Mouse (Mus musculus): Measurements from ENCODE around the gene Tmem150b. TPM values are rescaled to one million over a fixed set of nuclear protein-coding genes. Genes with fewer than 3 reads are reported as not detected.

Tmem150b gene
- polyA plus RNA-seq, 1 experiment from 2014 or later, result 4.4 TPM

DNA sequence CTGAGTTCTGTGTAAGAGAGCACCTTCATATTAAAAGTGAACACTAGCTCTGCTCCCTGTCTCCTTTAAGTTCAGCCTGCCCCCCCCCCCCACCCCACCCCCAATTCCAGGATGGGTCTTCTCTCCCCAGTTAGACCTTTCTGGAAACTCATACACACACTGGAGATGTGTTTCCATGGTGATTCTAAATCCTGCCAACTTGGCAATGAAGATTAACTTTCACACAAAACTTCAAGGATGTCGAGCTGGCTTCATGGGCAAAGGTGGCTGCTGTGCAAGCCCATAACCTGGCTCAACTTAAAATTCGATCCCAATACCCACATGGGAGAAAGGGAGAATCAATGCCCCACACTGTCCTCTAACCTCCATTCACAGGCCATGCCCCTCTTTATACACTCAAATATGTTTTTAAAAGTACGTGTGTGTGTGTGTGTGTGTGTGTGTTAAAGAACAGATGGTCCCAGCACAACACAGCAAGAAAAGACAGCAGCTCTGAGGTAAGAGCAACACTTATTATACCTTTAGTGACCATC, 65.1 kb downstream of the Tmem150b start:
- peaks cover 23% of the 10 kb centered on the region for H3K4me1 ChIP-seq (ENCODE audit: control insufficient read depth, insufficient read depth, low read length)
- no peak for ATAC-seq
- H3K9me3 ChIP-seq (ENCODE audit: control insufficient read depth, low read length), result no peaks in the 10 kb centered on the region
- no peak overlapping the region; the same call in 1 of the 2 replicates for H3K4me3 ChIP-seq (ENCODE audit: low read length)
- H3K27ac ChIP-seq (ENCODE audit: low read length), result 0 out of 2 replicates have a peak overlapping the region, but pooled peaks have one; percentile 95
- peak overlapping the region; percentile 92 for H3K4me2 ChIP-seq (ENCODE audit: low read depth, low read length)
- H3K27me3 ChIP-seq (replicated peaks; ENCODE audit: control insufficient read depth, insufficient read depth, low read length), result no peaks in the 10 kb centered on the region
- peak overlapping the region; percentile 94; the same call in 1 of the 2 replicates for H3K9ac ChIP-seq (ENCODE audit: low read depth, low read length)
- WGBS, result 62% methylated on average over 3 of the region's 3 CpGs
- no peaks in the 10 kb centered on the region for H3K36me3 ChIP-seq (ENCODE audit: control insufficient read depth, insufficient read depth, low read length)

DNA sequence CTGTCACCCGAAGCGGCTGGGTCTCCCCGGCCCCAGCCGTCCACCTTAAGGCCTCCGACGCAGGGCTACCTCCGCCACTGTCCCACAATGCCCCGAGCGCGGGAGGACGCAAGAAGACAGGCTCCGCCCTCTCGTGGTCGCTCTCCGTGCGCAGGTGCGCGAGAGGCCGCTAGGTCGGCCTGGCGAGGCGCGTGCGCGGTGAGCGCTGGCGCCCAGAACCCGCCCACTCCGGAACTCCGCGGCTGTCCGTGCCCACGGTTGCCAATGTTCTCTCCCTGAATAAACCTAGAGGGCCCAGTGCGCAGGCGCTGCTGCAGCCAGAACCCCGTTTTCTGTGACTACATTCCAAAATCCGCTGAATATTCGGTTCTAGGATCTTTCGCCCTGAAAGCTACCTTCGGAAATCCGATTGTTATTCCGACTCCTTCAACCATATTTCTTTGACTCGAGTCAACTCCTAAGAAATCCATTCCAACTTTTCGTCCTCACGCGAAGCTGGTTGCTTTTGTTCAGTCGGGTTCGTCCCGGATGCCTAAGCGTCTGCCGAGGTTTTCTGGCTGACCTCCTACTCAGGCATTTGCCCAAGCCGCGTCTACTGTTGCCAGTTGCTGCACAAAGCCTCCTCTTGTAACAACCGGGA, 66.0 kb downstream of the Tmem150b start, which contains the start of gene Ppp6r1:
Ppp6r1 (minus strand) TSS at position 108 of the 640 bp plus-strand sequence.
- Histone ChIP-seq H3K9ac (ENCODE audit: low read depth, low read length) (peak within 1 kb of the TSS; percentile 94), H3K36me3 (ENCODE audit: control insufficient read depth, insufficient read depth, low read length) (no peaks in the 10 kb centered on the region), H3K9me3 (ENCODE audit: control insufficient read depth, low read length) (no peaks in the 10 kb centered on the region), H3K4me3 (ENCODE audit: low read length) (peak within 1 kb of the TSS; percentile 81), H3K27ac (ENCODE audit: low read length) (peak within 1 kb of the TSS; percentile 95), H3K4me2 (ENCODE audit: low read depth, low read length) (peak within 1 kb of the TSS; percentile 92), H3K27me3 (replicated peaks; ENCODE audit: control insufficient read depth, insufficient read depth, low read length) (no peaks in the 10 kb centered on the region), H3K4me1 (ENCODE audit: control insufficient read depth, insufficient read depth, low read length) (peaks cover 29% of the 10 kb centered on the region)
- ATAC-seq, result peak; percentile 98
- under 1% methylated on average over 54 of the region's 54 CpGs for WGBS

GRCm38 (mm10) chr7:4658128-4658907, 66.7 kb downstream of the Tmem150b start:
- peak; percentile 66 for ATAC-seq
- H3K4me1 ChIP-seq (ENCODE audit: control insufficient read depth, insufficient read depth, low read length), result peaks cover 35% of the 10 kb centered on the region
- WGBS, result under 1% methylated on average over 78 of the region's 78 CpGs
- H3K36me3 ChIP-seq (ENCODE audit: control insufficient read depth, insufficient read depth, low read length), result no peaks in the 10 kb centered on the region
- peak overlapping the region; percentile 94 for H3K9ac ChIP-seq (ENCODE audit: low read depth, low read length)
- H3K27me3 ChIP-seq (replicated peaks; ENCODE audit: control insufficient read depth, insufficient read depth, low read length), result no peaks in the 10 kb centered on the region
- peak overlapping the region; percentile 95 for H3K27ac ChIP-seq (ENCODE audit: low read length)
- peak overlapping the region; percentile 81 for H3K4me3 ChIP-seq (ENCODE audit: low read length)
- no peaks in the 10 kb centered on the region for H3K9me3 ChIP-seq (ENCODE audit: control insufficient read depth, low read length)
- H3K4me2 ChIP-seq (ENCODE audit: low read depth, low read length), result peak overlapping the region; percentile 92

GRCm38 (mm10) chr7:4657521-4658127, 67.4 kb downstream of the Tmem150b start:
- Histone ChIP-seq H3K9me3 (ENCODE audit: control insufficient read depth, low read length) (no peaks in the 10 kb centered on the region), H3K4me2 (ENCODE audit: low read depth, low read length) (peak overlapping the region; percentile 92), H3K4me3 (ENCODE audit: low read length) (peak overlapping the region; percentile 81), H3K9ac (ENCODE audit: low read depth, low read length) (peak overlapping the region; percentile 94), H3K27me3 (replicated peaks; ENCODE audit: control insufficient read depth, insufficient read depth, low read length) (no peaks in the 10 kb centered on the region), H3K27ac (ENCODE audit: low read length) (peak overlapping the region; percentile 95), H3K36me3 (ENCODE audit: control insufficient read depth, insufficient read depth, low read length) (no peaks in the 10 kb centered on the region), H3K4me1 (ENCODE audit: control insufficient read depth, insufficient read depth, low read length) (peaks cover 37% of the 10 kb centered on the region)
- ATAC-seq, result peak; percentile 6
- WGBS, result 31% methylated on average over 9 of the region's 9 CpGs

Other genes starting within 250 kb of the Tmem150b start
- gene Ppp1r12c, start 223.6 kb downstream of the Tmem150b start, polyA plus RNA-seq (2015; fragmentation: Nextera tagmentation; extraction: Ambion mirVana), result 17.0 and 17.3 TPM in 2 replicates
- gene Tnnt1, start 208.9 kb downstream of the Tmem150b start, polyA plus RNA-seq (2015; fragmentation: Nextera tagmentation; extraction: Ambion mirVana), result 23.0 and 23.2 TPM in 2 replicates
- gene Tnni3, start 201.0 kb downstream of the Tmem150b start, polyA plus RNA-seq (2015; fragmentation: Nextera tagmentation; extraction: Ambion mirVana), result 1.6 TPM in 2 replicates
- gene Dnaaf3, start 192.8 kb downstream of the Tmem150b start, polyA plus RNA-seq (2015; fragmentation: Nextera tagmentation; extraction: Ambion mirVana), result 1.1 and 1.3 TPM in 2 replicates
- 5.9 and 6.8 TPM in 2 replicates for gene Syt5, start 177.7 kb downstream of the Tmem150b start, polyA plus RNA-seq (2015; fragmentation: Nextera tagmentation; extraction: Ambion mirVana)
- 3.0 and 4.7 TPM in 2 replicates for gene Ptprh, start 121.2 kb downstream of the Tmem150b start, polyA plus RNA-seq (2015; fragmentation: Nextera tagmentation; extraction: Ambion mirVana)
- gene Tmem86b, start 93.8 kb downstream of the Tmem150b start, polyA plus RNA-seq (2015; fragmentation: Nextera tagmentation; extraction: Ambion mirVana), result 16.3 and 23.2 TPM in 2 replicates
- gene Ppp6r1, start 66.2 kb downstream of the Tmem150b start, polyA plus RNA-seq (2015; fragmentation: Nextera tagmentation; extraction: Ambion mirVana), result 2.6 and 2.9 TPM in 2 replicates
- 84.9 and 95.4 TPM in 2 replicates for gene Hspbp1, start 40.2 kb downstream of the Tmem150b start, polyA plus RNA-seq (2015; fragmentation: Nextera tagmentation; extraction: Ambion mirVana)
- gene Brsk1, start 34.6 kb downstream of the Tmem150b start, polyA plus RNA-seq (2015; fragmentation: Nextera tagmentation; extraction: Ambion mirVana), result 0.86 and 1.4 TPM in 2 replicates
- 66.7 and 76.0 TPM in 2 replicates for gene Kmt5c, start 14.9 kb upstream of the Tmem150b start, polyA plus RNA-seq (2015; fragmentation: Nextera tagmentation; extraction: Ambion mirVana)
- 38.1 and 50.6 TPM in 2 replicates for gene Cox6b2, start 27.8 kb upstream of the Tmem150b start, polyA plus RNA-seq (2015; fragmentation: Nextera tagmentation; extraction: Ambion mirVana)
- not detected in 2 replicates for gene Fam71e2, start 46.1 kb upstream of the Tmem150b start, polyA plus RNA-seq (2015; fragmentation: Nextera tagmentation; extraction: Ambion mirVana)
- 0.09 TPM in 1 of 2 replicates, not detected in the other for gene Il11, start 57.6 kb upstream of the Tmem150b start, polyA plus RNA-seq (2015; fragmentation: Nextera tagmentation; extraction: Ambion mirVana)
- gene Tmem190, start 57.7 kb upstream of the Tmem150b start, polyA plus RNA-seq (2015; fragmentation: Nextera tagmentation; extraction: Ambion mirVana), result 0.75 and 1.0 TPM in 2 replicates
- gene Tmem238, start 64.4 kb upstream of the Tmem150b start, polyA plus RNA-seq (2015; fragmentation: Nextera tagmentation; extraction: Ambion mirVana), result 32.8 and 35.9 TPM in 2 replicates
- 320 and 345 TPM in 2 replicates for gene Rpl28, start 67.6 kb upstream of the Tmem150b start, polyA plus RNA-seq (2015; fragmentation: Nextera tagmentation; extraction: Ambion mirVana)
- gene Ube2s, start 87.3 kb upstream of the Tmem150b start, polyA plus RNA-seq (2015; fragmentation: Nextera tagmentation; extraction: Ambion mirVana), result 238 and 256 TPM in 2 replicates
- gene Shisa7, start 119.4 kb upstream of the Tmem150b start, polyA plus RNA-seq (2015; fragmentation: Nextera tagmentation; extraction: Ambion mirVana), result 0.12 and 0.15 TPM in 2 replicates
- gene Isoc2b, start 145.0 kb upstream of the Tmem150b start, polyA plus RNA-seq (2015; fragmentation: Nextera tagmentation; extraction: Ambion mirVana), result 17.8 and 22.9 TPM in 2 replicates
- gene Isoc2a, start 151.9 kb upstream of the Tmem150b start, polyA plus RNA-seq (2015; fragmentation: Nextera tagmentation; extraction: Ambion mirVana), result 1.4 TPM in 2 replicates
- gene Gm36210, start 181.3 kb upstream of the Tmem150b start, polyA plus RNA-seq (2015; fragmentation: Nextera tagmentation; extraction: Ambion mirVana), result not detected in 2 replicates
- gene Zfp628, start 190.0 kb upstream of the Tmem150b start, polyA plus RNA-seq (2015; fragmentation: Nextera tagmentation; extraction: Ambion mirVana), result 2.7 TPM in 2 replicates
- 3.1 and 3.6 TPM in 2 replicates for gene Nat14, start 196.8 kb upstream of the Tmem150b start, polyA plus RNA-seq (2015; fragmentation: Nextera tagmentation; extraction: Ambion mirVana)
- 3.6 and 3.7 TPM in 2 replicates for gene Ssc5d, start 200.5 kb upstream of the Tmem150b start, polyA plus RNA-seq (2015; fragmentation: Nextera tagmentation; extraction: Ambion mirVana)
- gene Sbk2, start 239.2 kb upstream of the Tmem150b start, polyA plus RNA-seq (2015; fragmentation: Nextera tagmentation; extraction: Ambion mirVana), result 0.56 and 0.58 TPM in 2 replicates
- gene Sbk3, start 245.9 kb upstream of the Tmem150b start, polyA plus RNA-seq (2015; fragmentation: Nextera tagmentation; extraction: Ambion mirVana), result not detected in 2 replicates

All from intestine, embryonic 16.5 days (tissue).